Mouse (Mus musculus) CH12.LX (cell line): ENCODE results near the gene Otud7a. TPM values are rescaled to one million over a fixed set of nuclear protein-coding genes. Genes with fewer than 3 reads are reported as not detected.

Experiments
- DNase-seq: peaks from one replicate; pipeline ENCODE4 v3.0.0-alpha.2; 2013; ENCODE audit errors: extremely low read depth
- H3K27ac ChIP-seq: 2 replicates; pipeline ENCODE4 v1.5.1; 2012; ENCODE audit warnings: low read depth, mild to moderate bottlenecking, control low read depth, moderate library complexity; ENCODE audit not compliant: insufficient read depth
- H3K27me3 ChIP-seq: replicated peaks from 2 replicates; pipeline ENCODE3; 2012; ENCODE audit warnings: inconsistent platforms
- H3K36me3 ChIP-seq, 2 experiments: replicated peaks in 1 of 2; 2 replicates each; pipeline versions ENCODE3 to v1.6.1; 2012; ENCODE audit warnings: inconsistent platforms in 1 of 2, low read length in 1 of 2, mild to moderate bottlenecking in 1 of 2, mixed read lengths in 1 of 2, moderate library complexity in 1 of 2; ENCODE audit not compliant: control insufficient read depth in 1 of 2, insufficient read depth in 1 of 2
- H3K4me1 ChIP-seq, 2 experiments: 2 replicates each; pipeline ENCODE4 v1.6.1; 2012; ENCODE audit warnings: inconsistent platforms in 1 of 2, moderate library complexity in 1 of 2; ENCODE audit not compliant: insufficient read depth in 2 of 2, control insufficient read depth in 1 of 2
- H3K4me2 ChIP-seq: 2 replicates; pipeline ENCODE4 v1.6.1; 2012; ENCODE audit warnings: low read depth, mild to moderate bottlenecking, control low read depth; ENCODE audit not compliant: poor library complexity, insufficient read depth, severe bottlenecking
- H3K4me3 ChIP-seq, 3 experiments: fragments of 150-350 bp in 1 of 3; sonication (generic) in 1 of 3; replicated peaks in 1 of 3; 2 replicates each; pipeline versions ENCODE3 to v1.5.1; 2011 to 2012; ENCODE audit warnings: low read depth in 2 of 3, low read length in 2 of 3, mild to moderate bottlenecking in 2 of 3, moderate library complexity in 2 of 3, control low read depth in 1 of 3, improper control_type of control experiment in 1 of 3, inconsistent platforms in 1 of 3, mixed read lengths in 1 of 3; ENCODE audit not compliant: poor library complexity in 1 of 3
- H3K79me2 ChIP-seq: replicated peaks from 2 replicates; pipeline ENCODE4 v1.6.1; 2012; ENCODE audit warnings: mild to moderate bottlenecking, moderate library complexity; ENCODE audit not compliant: control insufficient read depth, poor library complexity, insufficient read depth, severe bottlenecking; ENCODE audit errors: extremely low read depth
- H3K9ac ChIP-seq: 2 replicates; pipeline ENCODE4 v1.6.1; 2012; ENCODE audit warnings: low read depth, mild to moderate bottlenecking, control low read depth, moderate library complexity; ENCODE audit not compliant: insufficient read depth
- H3K9me3 ChIP-seq: replicated peaks from 2 replicates; pipeline ENCODE3; 2012; ENCODE audit warnings: low read length, inconsistent platforms, mixed read lengths
- CHD2 ChIP-seq: IDR thresholded peaks from 2 replicates; pipeline ENCODE4 v1.6.1; 2011; ENCODE audit warnings: low read length, improper control_type of control experiment
- CTCF ChIP-seq, 2 experiments: IDR thresholded peaks in 1 of 2; conservative IDR thresholded peaks in 1 of 2; 2 replicates each; pipeline ENCODE4 v1.5.1; 2011 to 2012; ENCODE audit warnings: low read depth in 2 of 2, low read length in 2 of 2, improper control_type of control experiment in 1 of 2, inconsistent platforms in 1 of 2, mild to moderate bottlenecking in 1 of 2, moderate library complexity in 1 of 2
- EP300 ChIP-seq: IDR thresholded peaks from 2 replicates; pipeline ENCODE4 v1.6.1; 2011; ENCODE audit warnings: low read length, improper control_type of control experiment
- GABPA ChIP-seq: IDR thresholded peaks from 2 replicates; pipeline ENCODE4 v1.6.1; 2012; ENCODE audit warnings: low read depth, low read length, improper control_type of control experiment, inconsistent platforms; ENCODE audit not compliant: insufficient replicate concordance
- IRF4 ChIP-seq: IDR thresholded peaks from 2 replicates; pipeline ENCODE4 v1.6.1; 2014; ENCODE audit warnings: low read depth, mild to moderate bottlenecking, inconsistent platforms, low read length, improper control_type of control experiment
- MAFK ChIP-seq: IDR thresholded peaks from 2 replicates; pipeline ENCODE4 v1.6.1; 2011; ENCODE audit warnings: low read length, improper control_type of control experiment; ENCODE audit not compliant: insufficient replicate concordance
- MEF2A ChIP-seq: IDR thresholded peaks from 2 replicates; pipeline ENCODE4 v1.6.1; 2014; ENCODE audit warnings: low read depth, mild to moderate bottlenecking, inconsistent platforms, low read length, improper control_type of control experiment, borderline replicate concordance
- MXI1 ChIP-seq: IDR thresholded peaks from 2 replicates; pipeline ENCODE4 v1.6.1; 2011; ENCODE audit warnings: mild to moderate bottlenecking, low read depth, low read length, improper control_type of control experiment
- NRF1 ChIP-seq: IDR thresholded peaks from 2 replicates; pipeline ENCODE4 v1.6.1; 2014; ENCODE audit warnings: low read depth, mild to moderate bottlenecking, inconsistent platforms, low read length, improper control_type of control experiment, moderate library complexity
- POLR2A ChIP-seq: IDR thresholded peaks from 2 replicates; pipeline ENCODE4 v1.6.1; 2011; ENCODE audit warnings: low read depth, mild to moderate bottlenecking, improper control_type of control experiment, low read length
- RAD21 ChIP-seq: IDR thresholded peaks from 2 replicates; pipeline ENCODE4 v1.6.1; 2011; ENCODE audit warnings: low read depth, mild to moderate bottlenecking, low read length, improper control_type of control experiment, moderate library complexity
- RCOR1 ChIP-seq: conservative IDR thresholded peaks from 2 replicates; pipeline ENCODE4 v1.6.1; 2012; ENCODE audit warnings: low read depth, mild to moderate bottlenecking, inconsistent platforms, low read length, improper control_type of control experiment
- SMC3 ChIP-seq: IDR thresholded peaks from 2 replicates; pipeline ENCODE4 v1.6.1; 2011; ENCODE audit warnings: low read depth, low read length, improper control_type of control experiment
- TCF12 ChIP-seq: IDR thresholded peaks from 2 replicates; pipeline ENCODE4 v1.6.1; 2014; ENCODE audit warnings: low read depth, mild to moderate bottlenecking, inconsistent platforms, low read length, improper control_type of control experiment
- ZNF384 ChIP-seq: IDR thresholded peaks from 2 replicates; pipeline ENCODE4 v1.6.1; 2012; ENCODE audit warnings: low read depth, low read length, improper control_type of control experiment, inconsistent platforms
- dilution Hi-C: fragments of 300-500 bp; cut with MboI; formaldehyde crosslinking; loops from 2 replicates; pipeline ENCODE4 v1.14.3; 2020; ENCODE audit warnings: low sequenced_read_pairs; ENCODE audit not compliant: extremely low pct_unique_long_range_greater_than_20kb, extremely low pct_ligation_motif_present
- in situ Hi-C: fragments of 300-500 bp; cut with MboI; formaldehyde crosslinking; loops from 3 replicates; pipeline ENCODE4 v1.14.3; 2019; ENCODE audit warnings: low sequenced_read_pairs, low pct_ligation_motif_present, low pct_unique_long_range_greater_than_20kb, mixed read lengths
- polyA plus RNA-seq: library from polyadenylated mRNA; unstranded; fragments of >175 nt; gene quantifications from 2 replicates; pipeline ENCODE4 v1.2.1, GENCODE M21; 2012; ENCODE audit warnings: low read depth; ENCODE audit not compliant: insufficient read length
- total RNA-seq, 2 experiments: library from RNA; depleted of rRNA; stranded (reverse); fragments of 300-350 nt in 1 of 2; fragments of >200 nt in 1 of 2; gene quantifications; 2 replicates each; pipeline ENCODE4 v1.2.3; 2012 to 2014

Otud7a gene
- total and polyA plus RNA-seq, 3 experiments, result not detected

GRCm38 (mm10) chr7:63796001-63796632, 351.6 kb downstream of the Otud7a start:
- H3K4me1 ChIP-seq, result no peaks in the 10 kb centered on the region
- no peaks in the 10 kb centered on the region for H3K27me3 ChIP-seq
- DNase-seq, result no peak
- TF ChIP-seq RCOR1, result no peak
- no peak for TF ChIP-seq MXI1
- dilution Hi-C loops, result no loop called here
- no peak overlapping the region for H3K27ac ChIP-seq
- H3K79me2 ChIP-seq, result no peaks in the 10 kb centered on the region
- H3K9ac ChIP-seq, result no peak overlapping the region
- no peaks in the 10 kb centered on the region for H3K9me3 ChIP-seq
- in situ Hi-C loops, result no loop called here
- H3K4me3 ChIP-seq, result no peak overlapping the region
- H3K36me3 ChIP-seq, result no peaks in the 10 kb centered on the region
- H3K4me2 ChIP-seq, result no peak overlapping the region

- dilution Hi-C loops, result no loop called here
- no peak for DNase-seq
- TF ChIP-seq TCF12, result no peak
- no peak for TF ChIP-seq POLR2A
- TF ChIP-seq ZNF384, result no peak
- no peak for TF ChIP-seq CHD2
- TF ChIP-seq EP300, result no peak
- no peak for TF ChIP-seq IRF4
- TF ChIP-seq CTCF (conservative IDR thresholded peaks at IDR 0.05 in 1 of 2, IDR thresholded peaks at IDR 0.05 in 1 of 2; ENCODE audit: low read depth in 2 of 2, low read length in 2 of 2), result no peak
- TF ChIP-seq RCOR1, result no peak
- no peak for TF ChIP-seq NRF1
- TF ChIP-seq MEF2A, result no peak
- TF ChIP-seq GABPA, result no peak
These were observed 353.9 kb downstream of the Otud7a start for GRCm38 (mm10) chr7:63798446-63798845.

GRCm38 (mm10) chr7:63799304-63799703, 354.8 kb downstream of the Otud7a start:
- Histone ChIP-seq H3K36me3 (no peaks in the 10 kb centered on the region), H3K27ac (no peak overlapping the region), H3K27me3 (no peaks in the 10 kb centered on the region), H3K9ac (no peak overlapping the region), H3K4me1 (0 out of 4 replicates have a peak, but pooled peaks cover 0 to 4% of the 10 kb centered on the region in 2 experiments), H3K4me2 (no peak overlapping the region), H3K4me3 (no peak overlapping the region), H3K79me2 (no peaks in the 10 kb centered on the region), H3K9me3 (no peaks in the 10 kb centered on the region)
- no peak for TF ChIP-seq MXI1
- TF ChIP-seq MAFK, result no peak
- TF ChIP-seq RAD21, result peak; percentile 25
- TF ChIP-seq CTCF (conservative IDR thresholded peaks at IDR 0.05 in 1 of 2, IDR thresholded peaks at IDR 0.05 in 1 of 2; ENCODE audit: low read depth in 2 of 2, low read length in 2 of 2), result peak in 1 of 2 experiments; percentile 62; a peak in 2 of 4 replicates
- no peak for TF ChIP-seq POLR2A
- TF ChIP-seq SMC3, result peak; percentile 34
- no peak for TF ChIP-seq CHD2
- DNase-seq, result peak; percentile 25
- dilution Hi-C loops, result no loop called here
- in situ Hi-C loops, result no loop called here

More at GRCm38 (mm10) chr7:63798446-63798845, 353.9 kb downstream of the Otud7a start:
- H3K4me1 ChIP-seq, result 0 out of 4 replicates have a peak, but pooled peaks cover 0 to 4% of the 10 kb centered on the region in 2 experiments
- no peaks in the 10 kb centered on the region for H3K79me2 ChIP-seq
- no peak overlapping the region for H3K4me2 ChIP-seq
- in situ Hi-C loops, result no loop called here
- H3K27me3 ChIP-seq, result no peaks in the 10 kb centered on the region
- no peaks in the 10 kb centered on the region for H3K36me3 ChIP-seq
- H3K4me3 ChIP-seq, result no peak overlapping the region
- no peak overlapping the region for H3K27ac ChIP-seq
- no peaks in the 10 kb centered on the region for H3K9me3 ChIP-seq
- no peak overlapping the region for H3K9ac ChIP-seq
